ENCODE assay signal across 23 mouse cellular contexts in the genomic region with DNA sequence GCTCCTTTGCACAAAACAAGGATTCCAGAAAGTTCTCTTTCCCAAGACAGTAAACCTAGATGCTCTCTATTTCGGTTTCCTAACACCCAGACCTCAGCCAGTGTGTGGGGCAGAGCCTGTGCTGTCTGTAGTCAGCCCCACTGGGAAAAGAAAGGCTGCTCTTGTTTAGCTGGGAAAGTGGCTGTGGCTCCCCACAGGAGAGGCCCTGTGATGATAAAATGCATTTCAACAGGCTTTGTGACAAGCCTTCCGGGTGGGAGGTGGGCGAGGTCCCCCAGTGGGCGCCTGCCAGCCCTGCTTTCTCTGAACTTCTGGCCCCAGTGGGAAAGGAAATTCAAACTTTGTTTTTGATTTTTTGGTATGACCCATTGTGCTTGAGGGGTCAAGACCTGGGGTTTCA. TPM values are rescaled to one million over a fixed set of nuclear protein-coding genes. Genes with fewer than 3 reads are reported as not detected.
DNase-seq lines count a peak whose midpoint lies in the region; ATAC-seq and TF ChIP-seq lines count a peak whose summit lies in the region.
"Had no signal": no experiment of that assay in that cellular context is flagged by ENCODE, and none has a peak within 500 bp of the region (broad histone marks: within the 10 kb centered on the region; RNA-seq: fewer than 3 reads in every experiment).

No protein-coding gene starts in this region.

- no peak for TF ChIP-seq POLR2A in limb, embryonic 14.5 days (IDR thresholded peaks at IDR 0.05; ENCODE audit: borderline replicate concordance, extremely low read depth, insufficient read depth, insufficient read length)

- peak; percentile 62 for DNase-seq in heart, adult 11 months
- DNase-seq in heart, adult 8-10 months (ENCODE audit: low spot score): no peak
- DNase-seq in kidney, postnatal 25 days: no peak
- no peak for DNase-seq in limb, embryonic 10.5 days (ENCODE audit: low spot score)
- no peak for DNase-seq in limb, embryonic 14.5 days (ENCODE audit: low spot score)
- DNase-seq in cerebellum, postnatal 14 days: no peak
- DNase-seq in gastrocnemius, adult 8-10 months (ENCODE audit: low spot score in 2 of 2): no peak
- DNase-seq: cerebellum, adult 11-12 months; cerebellum, postnatal 10 days; gastrocnemius, adult 2 months; gastrocnemius, postnatal 36 days; heart, adult 18-20 months; heart, postnatal 14 days had no signal

- no peak overlapping the region for H3K4me2 ChIP-seq in kidney, embryonic 16.5 days (replicated peaks; ENCODE audit: low read depth, low read length)
- H3K4me2 ChIP-seq in limb, embryonic 14.5 days (replicated peaks; ENCODE audit: low read depth, low read length, severe bottlenecking): no peak overlapping the region
- H3K4me2 ChIP-seq: embryonic facial prominence, embryonic 12.5 days; forebrain, embryonic 13.5 days; heart, embryonic 11.5 days; heart, embryonic 15.5 days; hindbrain, embryonic 15.5 days had no signal

- no peak overlapping the region for H3K4me3 ChIP-seq in kidney, embryonic 16.5 days (ENCODE audit: low read length)
- H3K4me3 ChIP-seq in limb, embryonic 10.5 days: no peak overlapping the region
- H3K4me3 ChIP-seq in limb, embryonic 14.5 days (replicated peaks; ENCODE audit: low read length): no peak overlapping the region
- H3K4me3 ChIP-seq: embryonic facial prominence, embryonic 12.5 days; forebrain, embryonic 13.5 days; gastrocnemius, adult 2 months; heart, embryonic 15.5 days; hindbrain, embryonic 15.5 days had no signal

- H3K9me3 ChIP-seq in kidney, embryonic 16.5 days (ENCODE audit: low read length): no peaks in the 10 kb centered on the region
- no peaks in the 10 kb centered on the region for H3K9me3 ChIP-seq in limb, embryonic 10.5 days (replicated peaks)
- H3K9me3 ChIP-seq in limb, embryonic 14.5 days (ENCODE audit: control insufficient read depth, low read length): no peaks in the 10 kb centered on the region
- H3K9me3 ChIP-seq: embryonic facial prominence, embryonic 12.5 days; forebrain, embryonic 13.5 days; heart, embryonic 15.5 days; hindbrain, embryonic 15.5 days had no signal

- H3K4me1 ChIP-seq in kidney, embryonic 16.5 days (ENCODE audit: insufficient read depth, low read length): peaks cover 23% of the 10 kb centered on the region
- peaks cover 23% of the 10 kb centered on the region for H3K4me1 ChIP-seq in limb, embryonic 10.5 days
- peaks cover 14% of the 10 kb centered on the region for H3K4me1 ChIP-seq in limb, embryonic 14.5 days (ENCODE audit: control insufficient read depth, insufficient read depth, low read length)
- H3K4me1 ChIP-seq: forebrain, embryonic 13.5 days; heart, embryonic 15.5 days; hindbrain, embryonic 15.5 days had no signal

- peak overlapping the region; percentile 64 for H3K27ac ChIP-seq in kidney, embryonic 16.5 days (ENCODE audit: low read length)
- peak overlapping the region; percentile 67; the same call in 1 of the 2 replicates for H3K27ac ChIP-seq in limb, embryonic 10.5 days
- peak overlapping the region; percentile 10; the same call in 1 of the 2 replicates for H3K27ac ChIP-seq in limb, embryonic 14.5 days (replicated peaks; ENCODE audit: low read depth, low read length)
- H3K27ac ChIP-seq: embryonic facial prominence, embryonic 12.5 days; forebrain, embryonic 13.5 days; gastrocnemius, adult 2 months; heart, embryonic 15.5 days; hindbrain, embryonic 15.5 days had no signal

- H3K9ac ChIP-seq in kidney, embryonic 16.5 days (replicated peaks; ENCODE audit: low read length): no peak overlapping the region
- no peak overlapping the region for H3K9ac ChIP-seq in limb, embryonic 14.5 days (ENCODE audit: low read depth, low read length, severe bottlenecking)
- H3K9ac ChIP-seq: embryonic facial prominence, embryonic 12.5 days; forebrain, embryonic 13.5 days; heart, embryonic 15.5 days; hindbrain, embryonic 15.5 days had no signal

- no peak for ATAC-seq in kidney, embryonic 16.5 days (ENCODE audit: low FRiP score, low TSS enrichment)
- ATAC-seq in limb, embryonic 14.5 days (ENCODE audit: low FRiP score, low read depth): no peak
- ATAC-seq: activated CD4-positive, CD25-positive, alpha-beta regulatory T cell, adult 4 months; forebrain, embryonic 13.5 days had no signal

- no peaks in the 10 kb centered on the region for H3K36me3 ChIP-seq in kidney, embryonic 16.5 days (ENCODE audit: insufficient read depth, low read length)
- H3K36me3 ChIP-seq in limb, embryonic 10.5 days: no peaks in the 10 kb centered on the region
- no peaks in the 10 kb centered on the region for H3K36me3 ChIP-seq in limb, embryonic 14.5 days (ENCODE audit: control insufficient read depth, insufficient read depth, low read length)
- H3K36me3 ChIP-seq: embryonic facial prominence, embryonic 12.5 days; heart, embryonic 15.5 days; hindbrain, embryonic 15.5 days had no signal

- no peaks in the 10 kb centered on the region; the same call in 1 of the 2 replicates for H3K27me3 ChIP-seq in kidney, embryonic 16.5 days (ENCODE audit: insufficient read depth, low read length)
- H3K27me3 ChIP-seq in limb, embryonic 10.5 days (ENCODE audit: low read depth, poor library complexity, severe bottlenecking): peaks cover 39% of the 10 kb centered on the region
- no peaks in the 10 kb centered on the region for H3K27me3 ChIP-seq in limb, embryonic 14.5 days (ENCODE audit: control insufficient read depth, insufficient read depth, low read length)
- H3K27me3 ChIP-seq: embryonic facial prominence, embryonic 12.5 days; forebrain, embryonic 13.5 days; heart, embryonic 15.5 days; hindbrain, embryonic 15.5 days had no signal

- WGBS in kidney, embryonic 16.5 days: 55% methylated on average over 4 of the region's 4 CpGs
- 71% methylated on average over 4 of the region's 4 CpGs for WGBS in limb, embryonic 10.5 days
- WGBS in limb, embryonic 14.5 days: 73% methylated on average over 4 of the region's 4 CpGs

RNA-seq across cellular contexts. Expression of a gene that starts 45.4 kb away (rescaled TPM):
- total RNA-seq in heart, adult 8-10 months (2022): 1 to 10 TPM; 4.4 to 6.1 (median 4.9) TPM
- polyA plus RNA-seq in kidney, embryonic 16.5 days (2015; fragmentation: Nextera tagmentation; extraction: Ambion mirVana): 2.3 and 3.3 TPM in 2 replicates
- polyA plus RNA-seq in limb, embryonic 10.5 days (2016; fragmentation: Nextera tagmentation; extraction: Ambion mirVana): 0.74 and 1.8 TPM in 2 replicates
- 15.1 and 23.1 TPM in 2 replicates for polyA plus RNA-seq in limb, embryonic 14.5 days (2012; rRNA removed)
- 8.5 and 10.3 TPM in 2 replicates for polyA plus RNA-seq in limb, embryonic 14.5 days (2014; fragmentation: Nextera tagmentation; extraction: Ambion mirVana)
- total RNA-seq in gastrocnemius, adult 8-10 months (2022): under 1 TPM; 0.39 to 0.83 (median 0.65) TPM
- total RNA-seq: common myeloid progenitor, adult 5-6 weeks; hematopoietic stem cell, adult 5-6 weeks; MEL had no signal
- polyA plus RNA-seq: activated CD4-positive, CD25-positive, alpha-beta regulatory T cell, adult 4 months had no signal

Comparison
In these comparisons a context has a peak if more than half of its experiments do, and no peak if none do; other contexts are left out.
1. H3K27ac ChIP-seq: peak in every context shown above with its lines; median percentile 67 in limb, embryonic 10.5 days; 64 in kidney, embryonic 16.5 days; 10 in limb, embryonic 14.5 days.